25 mouse cellular contexts compared by ENCODE assay signal in the genomic region with DNA sequence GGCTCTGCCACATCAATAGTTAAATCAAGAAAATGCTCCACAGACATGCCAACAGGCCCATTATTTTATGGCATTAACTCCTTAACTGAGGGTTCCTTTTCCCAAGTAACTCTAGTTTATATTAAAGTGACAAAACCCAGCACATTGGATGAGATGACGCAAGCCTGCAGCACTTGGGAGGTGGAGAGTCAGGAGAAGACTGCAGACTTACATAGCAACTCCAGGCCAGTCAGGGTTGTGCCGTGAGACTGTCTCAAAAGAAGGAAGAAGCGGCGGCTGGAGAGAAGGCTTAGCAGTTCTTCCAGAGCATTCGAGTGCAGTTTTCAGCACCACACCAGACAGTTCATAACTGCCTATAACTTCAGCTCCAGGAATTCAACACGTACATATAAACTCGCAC. TPM values are rescaled to one million over a fixed set of nuclear protein-coding genes. Genes with fewer than 3 reads are reported as not detected.
DNase-seq lines count a peak whose midpoint lies in the region; ATAC-seq and TF ChIP-seq lines count a peak whose summit lies in the region.
"Had no signal": no experiment of that assay in that cellular context is flagged by ENCODE, and none has a peak within 500 bp of the region (broad histone marks: within the 10 kb centered on the region; RNA-seq: fewer than 3 reads in every experiment).

No protein-coding gene starts in this region.

- H3K9me3 ChIP-seq in liver, embryonic 13.5 days (replicated peaks): no peaks in the 10 kb centered on the region
- H3K9me3 ChIP-seq: heart, embryonic 12.5 days; heart, embryonic 15.5 days; hindbrain, embryonic 13.5 days had no signal

- ATAC-seq in liver, embryonic 13.5 days (ENCODE audit: low read depth): no peak
- peak; percentile 47 for ATAC-seq in megakaryocyte, adult 5-6 weeks (ENCODE audit: poor library complexity, severe bottlenecking)
- ATAC-seq: activated CD4-positive, CD25-positive, alpha-beta regulatory T cell, adult 4 months; forebrain, embryonic 13.5 days; forebrain, embryonic 16.5 days; hindbrain, embryonic 16.5 days had no signal

- no peak overlapping the region for H3K4me2 ChIP-seq in liver, embryonic 13.5 days
- H3K4me2 ChIP-seq: forebrain, embryonic 13.5 days; heart, embryonic 12.5 days; heart, embryonic 15.5 days; hindbrain, embryonic 13.5 days had no signal

- peaks cover 16% of the 10 kb centered on the region for H3K4me1 ChIP-seq in liver, embryonic 13.5 days (replicated peaks)
- no peaks in the 10 kb centered on the region for H3K4me1 ChIP-seq in cerebellum, adult 2 months (ENCODE audit: control insufficient read depth, insufficient read depth, low read length)
- H3K4me1 ChIP-seq: heart, embryonic 12.5 days; heart, embryonic 15.5 days; hindbrain, embryonic 10.5 days had no signal

- no peak overlapping the region for H3K9ac ChIP-seq in liver, embryonic 13.5 days
- H3K9ac ChIP-seq: forebrain, embryonic 13.5 days; heart, embryonic 12.5 days; heart, embryonic 15.5 days; hindbrain, embryonic 13.5 days had no signal

- H3K27me3 ChIP-seq in liver, embryonic 13.5 days: no peaks in the 10 kb centered on the region
- H3K27me3 ChIP-seq in cerebellum, adult 2 months (ENCODE audit: control insufficient read depth, insufficient read depth, low read length): no peaks in the 10 kb centered on the region
- H3K27me3 ChIP-seq: forebrain, embryonic 13.5 days; heart, embryonic 12.5 days; heart, embryonic 15.5 days; hindbrain, embryonic 13.5 days had no signal

- H3K4me3 ChIP-seq in liver, embryonic 13.5 days (replicated peaks): no peak overlapping the region
- no peak overlapping the region for H3K4me3 ChIP-seq in cerebellum, adult 2 months (replicated peaks; ENCODE audit: insufficient read depth, low read depth, low read length)
- H3K4me3 ChIP-seq: forebrain, embryonic 10.5 days; forebrain, embryonic 13.5 days; gastrocnemius, adult 2 months; heart, embryonic 12.5 days; heart, embryonic 15.5 days; hindbrain, embryonic 10.5 days; hindbrain, embryonic 13.5 days had no signal

- peaks cover 20% of the 10 kb centered on the region for H3K36me3 ChIP-seq in liver, embryonic 13.5 days

- no peak for DNase-seq in liver, embryonic 13.5 days
- DNase-seq in liver: no peak
- peak; percentile 42 for DNase-seq in lung, postnatal 36 days
- no peak for DNase-seq in lung, postnatal 4 days
- DNase-seq in adrenal gland, postnatal 10 days: no peak
- no peak for DNase-seq in spleen, postnatal 4 days (ENCODE audit: low spot score in 2 of 2)
- no peak for DNase-seq in cerebellum, adult 2 months
- DNase-seq: adrenal gland, postnatal 14 days; cerebellum, adult 11-12 months; cerebellum, adult 9-10 months; cerebellum, postnatal 14 days; gastrocnemius, adult 2 months; gastrocnemius, postnatal 14 days; heart, postnatal 10 days; heart, postnatal 36 days had no signal

- no peak for TF ChIP-seq CTCF in cerebellum, adult 2 months (IDR thresholded peaks at IDR 0.05; ENCODE audit: borderline replicate concordance, insufficient read depth, low read depth, low read length)

- no peak for TF ChIP-seq POLR2A in cerebellum, adult 2 months (IDR thresholded peaks at IDR 0.05; ENCODE audit: borderline replicate concordance, insufficient read depth, low read length)

- WGBS in liver, embryonic 13.5 days (ENCODE audit: insufficient replicate concordance): 81% methylated on average over 7 of the region's 7 CpGs
- WGBS in cerebellum, adult 2 months: 86% methylated on average over 7 of the region's 7 CpGs

- 0 out of 2 replicates have a peak overlapping the region, but pooled peaks have one; percentile 18 for H3K27ac ChIP-seq in liver, embryonic 13.5 days
- H3K27ac ChIP-seq in cerebellum, adult 2 months (ENCODE audit: insufficient read depth, low read length): no peak overlapping the region
- H3K27ac ChIP-seq: forebrain, embryonic 10.5 days; forebrain, embryonic 13.5 days; gastrocnemius, adult 2 months; heart, embryonic 15.5 days; hindbrain, embryonic 10.5 days; hindbrain, embryonic 13.5 days had no signal

RNA-seq across cellular contexts. Expression of a gene that starts 10.6 kb away (rescaled TPM):
- polyA plus RNA-seq in liver, embryonic 13.5 days (2015; fragmentation: Nextera tagmentation; extraction: Ambion mirVana): 28.5 and 33.8 TPM in 2 replicates
- 49.9 and 51.2 TPM in 2 replicates for total RNA-seq in megakaryocyte, adult 5-6 weeks (2015)
- total RNA-seq in megakaryocyte, adult 5-6 weeks (2017): 43.6 and 47.6 TPM in 2 replicates
- total RNA-seq in adrenal gland, postnatal 10 days (2021): 10 to 100 TPM; 40.7 to 50.5 TPM
- polyA plus RNA-seq in cerebellum, adult 2 months (2012; rRNA removed): 55.9 and 59.5 TPM in 2 replicates

RNA-seq across cellular contexts. Expression of a gene that starts 44.7 kb away (rescaled TPM):
- polyA plus RNA-seq in liver, embryonic 13.5 days (2015; fragmentation: Nextera tagmentation; extraction: Ambion mirVana): 66.0 and 74.8 TPM in 2 replicates
- 50.4 and 52.9 TPM in 2 replicates for total RNA-seq in megakaryocyte, adult 5-6 weeks (2015)
- total RNA-seq in megakaryocyte, adult 5-6 weeks (2017): 46.9 and 51.0 TPM in 2 replicates
- 10 to 100 TPM; 47.2 to 51.8 TPM for total RNA-seq in adrenal gland, postnatal 10 days (2021)
- polyA plus RNA-seq in cerebellum, adult 2 months (2012; rRNA removed): 39.7 and 40.4 TPM in 2 replicates
